Mouse (Mus musculus): ENCODE results near the gene Gpc5.

DNA sequence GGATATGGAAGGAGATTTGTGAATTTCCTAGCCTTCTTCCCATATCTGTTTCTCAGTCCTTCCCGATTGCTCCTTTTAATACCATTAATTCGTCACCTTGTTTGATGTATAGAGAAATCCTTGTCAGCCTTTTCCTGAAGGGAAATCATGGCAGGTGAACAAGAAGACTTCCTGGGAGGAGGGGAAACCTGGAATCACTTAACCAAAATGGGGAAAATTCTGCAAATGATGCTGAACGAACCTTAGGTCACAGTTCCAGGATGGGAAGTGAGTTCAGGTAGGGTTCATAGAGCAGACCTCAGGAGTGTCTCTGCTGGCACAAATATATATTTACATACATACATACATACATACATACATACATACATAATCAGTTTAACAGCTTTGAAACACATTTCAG, 320.8 kb downstream of the Gpc5 start:
- no peak for TF ChIP-seq CTCF (IDR thresholded peaks at IDR 0.05; ENCODE audit: borderline replicate concordance, insufficient read depth, low read depth, low read length)
- TF ChIP-seq POLR2A (IDR thresholded peaks at IDR 0.05; ENCODE audit: borderline replicate concordance, insufficient read depth, low read length) = no peak
